Mouse (Mus musculus) midbrain, embryonic 11.5 days (tissue): ENCODE measurements at regions not wholly inside any gene's neighbourhood (a gene's known extent, or its start where the extent isn't known, plus 50 kb on each side); places are given as distances from the start of the nearest gene placed in this dataset.

Source experiments
- ATAC-seq: fragments of 200-750 bp; cut with Nextera tagmentation; 2 replicates; pipeline ENCODE4 v1.8.0; 2017; ENCODE audit warnings: moderate TSS enrichment, moderate library complexity; ENCODE audit not compliant: low FRiP score
- DNase-seq: peaks from one replicate; pipeline ENCODE4 v3.0.0; 2015; ENCODE audit warnings: low spot score; ENCODE audit errors: missing footprints
- H3K27ac ChIP-seq: fragments of 300-500 bp; sonication (generic); 2 replicates; pipeline ENCODE4 v1.5.1; 2014; ENCODE audit warnings: low read depth, low read length
- H3K27me3 ChIP-seq: fragments of 300-500 bp; sonication (generic); 2 replicates; pipeline ENCODE4 v1.6.1; 2014; ENCODE audit warnings: mild to moderate bottlenecking, low read length, moderate library complexity, mixed read lengths; ENCODE audit not compliant: control insufficient read depth, insufficient read depth
- H3K36me3 ChIP-seq: fragments of 300-500 bp; sonication (generic); 2 replicates; pipeline ENCODE4 v1.6.1; 2014; ENCODE audit warnings: mild to moderate bottlenecking, low read length, moderate library complexity, mixed read lengths; ENCODE audit not compliant: control insufficient read depth, insufficient read depth
- H3K4me1 ChIP-seq: fragments of 300-500 bp; sonication (generic); 2 replicates; pipeline ENCODE4 v1.6.1; 2014; ENCODE audit warnings: low read length; ENCODE audit not compliant: control insufficient read depth, insufficient read depth
- H3K4me2 ChIP-seq: fragments of 300-500 bp; sonication (generic); 2 replicates; pipeline ENCODE4 v1.6.1; 2014; ENCODE audit warnings: mild to moderate bottlenecking, moderate library complexity
- H3K4me3 ChIP-seq: fragments of 300-500 bp; sonication (generic); 2 replicates; pipeline ENCODE4 v1.5.1; 2014; ENCODE audit warnings: low read depth, low read length
- H3K9ac ChIP-seq: fragments of 300-500 bp; sonication (generic); 2 replicates; pipeline ENCODE4 v1.6.1; 2014; ENCODE audit warnings: low read length
- H3K9me3 ChIP-seq: fragments of 300-500 bp; sonication (generic); 2 replicates; pipeline ENCODE4 v1.6.1; 2016; ENCODE audit warnings: low read length; ENCODE audit not compliant: control insufficient read depth
- WGBS: fragments of 180-500 bp; shearing (Covaris S2); extraction: QIAGEN DNeasy Blood & Tissue Kit; methylation state at CpG from one replicate; pipeline ENCODE4 v1.1.7; 2014; 5-methylcytosine and 5-hydroxymethylcytosine counted together

- Histone ChIP-seq H3K9ac (no peak overlapping the region), H3K36me3 (no peaks in the 10 kb centered on the region), H3K27ac (no peak overlapping the region), H3K4me2 (no peak overlapping the region), H3K4me1 (no peaks in the 10 kb centered on the region), H3K27me3 (no peaks in the 10 kb centered on the region), H3K4me3 (no peak overlapping the region), H3K9me3 (no peaks in the 10 kb centered on the region)
- DNase-seq (peak; percentile 28), ATAC-seq (no peak)
- WGBS = 94% methylated on average over 8 of the region's 8 CpGs
Measured at GRCm38 (mm10) chr16:29964563-29964962, 99.6 kb upstream of the Hes1 start.

- H3K36me3 ChIP-seq = no peaks in the 10 kb centered on the region
- DNase-seq = no peak
- no peak for ATAC-seq
- no peak overlapping the region for H3K4me2 ChIP-seq
- no peaks in the 10 kb centered on the region for H3K9me3 ChIP-seq
- no peak overlapping the region for H3K4me3 ChIP-seq
- no peaks in the 10 kb centered on the region for H3K27me3 ChIP-seq
- H3K27ac ChIP-seq = no peak overlapping the region
- no peak overlapping the region for H3K9ac ChIP-seq
- 84% methylated on average over 5 of the region's 5 CpGs for WGBS
- H3K4me1 ChIP-seq = peaks cover 3% of the 10 kb centered on the region; the same call in 1 of the 2 replicates
Measured at GRCm38 (mm10) chr16:29968743-29969142, 95.4 kb upstream of the Hes1 start.

- Histone ChIP-seq H3K9ac (no peak overlapping the region), H3K27ac (no peak overlapping the region), H3K4me2 (no peak overlapping the region), H3K4me3 (no peak overlapping the region), H3K4me1 (peaks cover 3% of the 10 kb centered on the region; the same call in 1 of the 2 replicates), H3K9me3 (no peaks in the 10 kb centered on the region), H3K27me3 (no peaks in the 10 kb centered on the region), H3K36me3 (no peaks in the 10 kb centered on the region)
- 37% methylated on average over 1 of the region's 1 CpGs for WGBS
- ATAC-seq = no peak
- no peak for DNase-seq
Measured at GRCm38 (mm10) chr16:29972741-29973141, 91.4 kb upstream of the Hes1 start.

- DNase-seq (no peak), ATAC-seq (no peak)
- Histone ChIP-seq H3K4me1 (peaks cover 3% of the 10 kb centered on the region; the same call in 1 of the 2 replicates), H3K9me3 (no peaks in the 10 kb centered on the region), H3K36me3 (no peaks in the 10 kb centered on the region), H3K9ac (no peak overlapping the region), H3K27ac (no peak overlapping the region), H3K27me3 (no peaks in the 10 kb centered on the region), H3K4me2 (no peak overlapping the region), H3K4me3 (no peak overlapping the region)
- 85% methylated on average over 7 of the region's 7 CpGs for WGBS
Measured at GRCm38 (mm10) chr16:29973250-29973649, 90.9 kb upstream of the Hes1 start.

GRCm38 (mm10) chr16:29975800-29976199 lies 88.4 kb upstream of the Hes1 start:
- Histone ChIP-seq H3K4me3 (no peak overlapping the region), H3K36me3 (no peaks in the 10 kb centered on the region), H3K27ac (no peak overlapping the region), H3K27me3 (no peaks in the 10 kb centered on the region), H3K4me1 (peaks cover 3% of the 10 kb centered on the region; the same call in 1 of the 2 replicates), H3K9me3 (no peaks in the 10 kb centered on the region), H3K9ac (no peak overlapping the region), H3K4me2 (no peak overlapping the region)
- no peak for DNase-seq
- ATAC-seq = no peak
- 80% methylated on average over 3 of the region's 3 CpGs for WGBS

GRCm38 (mm10) chr16:29977011-29977410 lies 87.2 kb upstream of the Hes1 start:
- Histone ChIP-seq H3K4me2 (no peak overlapping the region), H3K4me3 (no peak overlapping the region), H3K27me3 (no peaks in the 10 kb centered on the region), H3K4me1 (peaks cover 3% of the 10 kb centered on the region; the same call in 1 of the 2 replicates), H3K9ac (no peak overlapping the region), H3K27ac (no peak overlapping the region), H3K36me3 (no peaks in the 10 kb centered on the region), H3K9me3 (no peaks in the 10 kb centered on the region)
- WGBS = 66% methylated on average over 3 of the region's 3 CpGs
- DNase-seq (no peak), ATAC-seq (no peak)

GRCm38 (mm10) chr16:29977711-29978110 lies 86.5 kb upstream of the Hes1 start:
- peaks cover under 1% of the 10 kb centered on the region; the same call in 1 of the 2 replicates for H3K4me1 ChIP-seq
- H3K27ac ChIP-seq = no peak overlapping the region
- H3K9me3 ChIP-seq = no peaks in the 10 kb centered on the region
- ATAC-seq (no peak), DNase-seq (no peak)
- no peak overlapping the region for H3K4me3 ChIP-seq
- no peak overlapping the region; the same call in 1 of the 2 replicates for H3K9ac ChIP-seq
- 69% methylated on average over 8 of the region's 8 CpGs for WGBS
- no peaks in the 10 kb centered on the region for H3K27me3 ChIP-seq
- H3K4me2 ChIP-seq = no peak overlapping the region
- H3K36me3 ChIP-seq = no peaks in the 10 kb centered on the region

GRCm38 (mm10) chr16:29979066-29979465 lies 85.1 kb upstream of the Hes1 start:
- Histone ChIP-seq H3K4me2 (no peak overlapping the region), H3K27ac (no peak overlapping the region), H3K9me3 (no peaks in the 10 kb centered on the region), H3K27me3 (no peaks in the 10 kb centered on the region), H3K4me3 (no peak overlapping the region), H3K4me1 (no peaks in the 10 kb centered on the region), H3K36me3 (no peaks in the 10 kb centered on the region), H3K9ac (no peak overlapping the region)
- WGBS = 83% methylated on average over 6 of the region's 7 CpGs
- ATAC-seq (no peak), DNase-seq (no peak)

GRCm38 (mm10) chr16:29981543-29981942 lies 82.6 kb upstream of the Hes1 start:
- no peaks in the 10 kb centered on the region for H3K9me3 ChIP-seq
- no peak overlapping the region for H3K4me2 ChIP-seq
- ATAC-seq = no peak
- H3K27me3 ChIP-seq = no peaks in the 10 kb centered on the region
- DNase-seq = peak; percentile 10
- no peaks in the 10 kb centered on the region for H3K4me1 ChIP-seq
- H3K4me3 ChIP-seq = no peak overlapping the region
- 91% methylated on average over 7 of the region's 7 CpGs for WGBS
- no peak overlapping the region for H3K27ac ChIP-seq
- H3K36me3 ChIP-seq = no peaks in the 10 kb centered on the region
- no peak overlapping the region for H3K9ac ChIP-seq
